Mouse (Mus musculus): ENCODE data around the gene Large2. TPM values are rescaled to one million over a fixed set of nuclear protein-coding genes. Genes with fewer than 3 reads are reported as not detected.

The Large2 gene
- total and polyA plus RNA-seq, 3 experiments = 0.19 to 1.5 (median 0.89) TPM

GRCm38 (mm10) chr2:92326221-92326620 lies 48.4 kb downstream of the Large2 start:
- Histone ChIP-seq H3K9me3 (replicated peaks; ENCODE audit: low read length) (no peaks in the 10 kb centered on the region), H3K27ac (ENCODE audit: insufficient read depth, low read depth) (no peak overlapping the region), H3K79me2 (replicated peaks; ENCODE audit: control insufficient read depth, extremely low read depth, insufficient read depth, poor library complexity, severe bottlenecking) (no peaks in the 10 kb centered on the region), H3K4me1 (ENCODE audit: control insufficient read depth in 1 of 2, insufficient read depth in 2 of 2) (peaks cover 0 to 8% of the 10 kb centered on the region in 2 experiments; a peak in 1 of 4 replicates), H3K4me2 (ENCODE audit: insufficient read depth, low read depth, poor library complexity, severe bottlenecking) (no peak overlapping the region), H3K4me3 (replicated peaks in 1 of 3; ENCODE audit: low read depth in 2 of 3, low read length in 2 of 3, poor library complexity in 1 of 3) (no peak overlapping the region), H3K36me3 (replicated peaks in 1 of 2; ENCODE audit: control insufficient read depth in 1 of 2, insufficient read depth in 1 of 2, low read length in 1 of 2) (peaks cover 45 to 84% of the 10 kb centered on the region in 2 experiments), H3K9ac (ENCODE audit: insufficient read depth, low read depth) (no peak overlapping the region), H3K27me3 (replicated peaks) (no peaks in the 10 kb centered on the region)
- in situ Hi-C loops (cut with MboI; ENCODE audit: low pct_ligation_motif_present, low pct_unique_long_range_greater_than_20kb, low sequenced_read_pairs) = no loop called here
- dilution Hi-C loops (cut with MboI; ENCODE audit: extremely low pct_ligation_motif_present, extremely low pct_unique_long_range_greater_than_20kb, low sequenced_read_pairs) = no loop called here
- no peak for TF ChIP-seq RCOR1 (conservative IDR thresholded peaks at IDR 0.05; ENCODE audit: low read depth, low read length)
- TF ChIP-seq NELFE (IDR thresholded peaks at IDR 0.05; ENCODE audit: low read depth, low read length) = no peak
- TF ChIP-seq MAZ (IDR thresholded peaks at IDR 0.05; ENCODE audit: low read depth, low read length) = no peak
- TF ChIP-seq MEF2A (IDR thresholded peaks at IDR 0.05; ENCODE audit: borderline replicate concordance, low read depth, low read length) = no peak
- no peak for TF ChIP-seq MXI1 (IDR thresholded peaks at IDR 0.05; ENCODE audit: low read depth, low read length)
- DNase-seq (ENCODE audit: extremely low read depth) = no peak

- TF ChIP-seq GABPA (IDR thresholded peaks at IDR 0.05; ENCODE audit: insufficient replicate concordance, low read depth, low read length) = no peak
- TF ChIP-seq TCF12 (IDR thresholded peaks at IDR 0.05; ENCODE audit: low read depth, low read length) = no peak
- no peak for TF ChIP-seq NRF1 (IDR thresholded peaks at IDR 0.05; ENCODE audit: low read depth, low read length)
- no peak for TF ChIP-seq MXI1 (IDR thresholded peaks at IDR 0.05; ENCODE audit: low read depth, low read length)
- no peak for TF ChIP-seq ZNF384 (IDR thresholded peaks at IDR 0.05; ENCODE audit: low read depth, low read length)
- TF ChIP-seq MAX (IDR thresholded peaks at IDR 0.05; ENCODE audit: low read length) = no peak
- no peak for TF ChIP-seq POLR2AphosphoS2 (IDR thresholded peaks at IDR 0.05; ENCODE audit: low read depth, low read length)
- no peak for TF ChIP-seq SMC3 (IDR thresholded peaks at IDR 0.05; ENCODE audit: low read depth, low read length)
- H3K4me2 ChIP-seq (ENCODE audit: insufficient read depth, low read depth, poor library complexity, severe bottlenecking) = no peak overlapping the region
- dilution Hi-C loops (cut with MboI; ENCODE audit: extremely low pct_ligation_motif_present, extremely low pct_unique_long_range_greater_than_20kb, low sequenced_read_pairs) = no loop called here
- no peaks in the 10 kb centered on the region for H3K27me3 ChIP-seq (replicated peaks)
- peaks cover 0 to 5% of the 10 kb centered on the region in 2 experiments; a peak in 1 of 4 replicates for H3K4me1 ChIP-seq (ENCODE audit: control insufficient read depth in 1 of 2, insufficient read depth in 2 of 2)
- in situ Hi-C loops (cut with MboI; ENCODE audit: low pct_ligation_motif_present, low pct_unique_long_range_greater_than_20kb, low sequenced_read_pairs) = no loop called here
- no peaks in the 10 kb centered on the region for H3K9me3 ChIP-seq (replicated peaks; ENCODE audit: low read length)
- no peak overlapping the region for H3K27ac ChIP-seq (ENCODE audit: insufficient read depth, low read depth)
- no peak for DNase-seq (ENCODE audit: extremely low read depth)
- no peak overlapping the region for H3K4me3 ChIP-seq (replicated peaks in 1 of 3; ENCODE audit: low read depth in 2 of 3, low read length in 2 of 3, poor library complexity in 1 of 3)
- H3K79me2 ChIP-seq (replicated peaks; ENCODE audit: control insufficient read depth, extremely low read depth, insufficient read depth, poor library complexity, severe bottlenecking) = no peaks in the 10 kb centered on the region
- peaks cover 44 to 83% of the 10 kb centered on the region in 2 experiments for H3K36me3 ChIP-seq (replicated peaks in 1 of 2; ENCODE audit: control insufficient read depth in 1 of 2, insufficient read depth in 1 of 2, low read length in 1 of 2)
- H3K9ac ChIP-seq (ENCODE audit: insufficient read depth, low read depth) = no peak overlapping the region
Observed at GRCm38 (mm10) chr2:92325676-92326075, 49.0 kb downstream of the Large2 start.

- no peak overlapping the region for H3K9ac ChIP-seq (ENCODE audit: insufficient read depth, low read depth)
- TF ChIP-seq SMC3 (IDR thresholded peaks at IDR 0.05; ENCODE audit: low read depth, low read length) = peak; percentile 53
- TF ChIP-seq CTCF (conservative IDR thresholded peaks at IDR 0.05 in 1 of 2, IDR thresholded peaks at IDR 0.05 in 1 of 2; ENCODE audit: low read depth in 2 of 2, low read length in 2 of 2) = peak; percentile 35 to 64; a peak in 3 of 4 replicates
- no peak for TF ChIP-seq PAX5 (IDR thresholded peaks at IDR 0.05; ENCODE audit: low read length)
- peak; percentile 55 for TF ChIP-seq RAD21 (IDR thresholded peaks at IDR 0.05; ENCODE audit: low read depth, low read length)
- H3K27me3 ChIP-seq (replicated peaks) = no peaks in the 10 kb centered on the region
- H3K27ac ChIP-seq (ENCODE audit: insufficient read depth, low read depth) = no peak overlapping the region
- no peaks in the 10 kb centered on the region for H3K9me3 ChIP-seq (replicated peaks; ENCODE audit: low read length)
- DNase-seq (ENCODE audit: extremely low read depth) = no peak
- H3K4me3 ChIP-seq (replicated peaks in 1 of 3; ENCODE audit: low read depth in 2 of 3, low read length in 2 of 3, poor library complexity in 1 of 3) = no peak overlapping the region
- dilution Hi-C loops (cut with MboI; ENCODE audit: extremely low pct_ligation_motif_present, extremely low pct_unique_long_range_greater_than_20kb, low sequenced_read_pairs) (no loop called here), in situ Hi-C loops (cut with MboI; ENCODE audit: low pct_ligation_motif_present, low pct_unique_long_range_greater_than_20kb, low sequenced_read_pairs) (no loop called here)
- H3K4me1 ChIP-seq (ENCODE audit: control insufficient read depth in 1 of 2, insufficient read depth in 2 of 2) = peaks cover 0 to 4% of the 10 kb centered on the region in 2 experiments; a peak in 1 of 4 replicates
- H3K79me2 ChIP-seq (replicated peaks; ENCODE audit: control insufficient read depth, extremely low read depth, insufficient read depth, poor library complexity, severe bottlenecking) = no peaks in the 10 kb centered on the region
- peaks cover 30 to 69% of the 10 kb centered on the region in 2 experiments for H3K36me3 ChIP-seq (replicated peaks in 1 of 2; ENCODE audit: control insufficient read depth in 1 of 2, insufficient read depth in 1 of 2, low read length in 1 of 2)
- H3K4me2 ChIP-seq (ENCODE audit: insufficient read depth, low read depth, poor library complexity, severe bottlenecking) = no peak overlapping the region
Observed at GRCm38 (mm10) chr2:92322669-92323068, 52.0 kb downstream of the Large2 start.
